ENCODE assay signal across 29 mouse cellular contexts in genomic region chr9:51353511-51353910, GRCm38 (mm10). TPM values are rescaled to one million over a fixed set of nuclear protein-coding genes. Genes with fewer than 3 reads are reported as not detected.
DNase-seq lines count a peak whose midpoint lies in the region; ATAC-seq and TF ChIP-seq lines count a peak whose summit lies in the region.
"Had no signal": no experiment of that assay in that cellular context is flagged by ENCODE, and none has a peak within 500 bp of the region (broad histone marks: within the 10 kb centered on the region; RNA-seq: fewer than 3 reads in every experiment).

No protein-coding gene starts in this region.

- intact Hi-C loops in heart, postnatal 25 days (cut with DNase I): no loop called here

- H3K9ac ChIP-seq in heart, embryonic 16.5 days (ENCODE audit: low read length): no peak overlapping the region
- H3K9ac ChIP-seq in lung, embryonic 14.5 days: no peak overlapping the region
- H3K9ac ChIP-seq: embryonic facial prominence, embryonic 15.5 days; forebrain, embryonic 15.5 days; hindbrain, embryonic 14.5 days; limb, embryonic 12.5 days; liver, embryonic 12.5 days; stomach, embryonic 15.5 days had no signal

- no peak for TF ChIP-seq CTCF in lung, embryonic 14.5 days (IDR thresholded peaks at IDR 0.05; ENCODE audit: low read depth)

- ATAC-seq in heart, embryonic 16.5 days (replicated peaks; ENCODE audit: extremely low read depth, insufficient read depth, low FRiP score): peak; percentile 45; the same call in 1 of the 2 replicates
- ATAC-seq in lung, embryonic 14.5 days (ENCODE audit: insufficient read depth): no peak
- ATAC-seq: activated CD4-positive, CD25-positive, alpha-beta regulatory T cell, adult 4 months; forebrain, embryonic 15.5 days; inflammation-experienced regulatory T-cells, adult 6 months; liver, embryonic 12.5 days had no signal

- no peaks in the 10 kb centered on the region for H3K9me3 ChIP-seq in heart, embryonic 16.5 days (replicated peaks; ENCODE audit: control insufficient read depth, low read length)
- H3K9me3 ChIP-seq in lung, embryonic 14.5 days (ENCODE audit: low read depth, low read length): no peaks in the 10 kb centered on the region
- H3K9me3 ChIP-seq: embryonic facial prominence, embryonic 15.5 days; forebrain, embryonic 15.5 days; limb, embryonic 12.5 days; liver, embryonic 12.5 days; midbrain, embryonic 10.5 days; stomach, embryonic 15.5 days had no signal

- WGBS in heart, embryonic 16.5 days: 57% methylated on average over 3 of the region's 3 CpGs
- 67% methylated on average over 3 of the region's 3 CpGs for WGBS in lung, embryonic 14.5 days

- H3K27me3 ChIP-seq in heart, embryonic 16.5 days (ENCODE audit: control insufficient read depth, insufficient read depth, low read length): no peaks in the 10 kb centered on the region
- H3K27me3 ChIP-seq in lung, embryonic 14.5 days (ENCODE audit: insufficient read depth, low read length): no peaks in the 10 kb centered on the region
- H3K27me3 ChIP-seq: embryonic facial prominence, embryonic 15.5 days; forebrain, embryonic 15.5 days; limb, embryonic 12.5 days; liver, embryonic 12.5 days; stomach, embryonic 15.5 days had no signal

- peak overlapping the region; percentile 55; the same call in 1 of the 2 replicates for H3K27ac ChIP-seq in heart, embryonic 16.5 days (ENCODE audit: low read length)
- H3K27ac ChIP-seq in lung, embryonic 14.5 days (ENCODE audit: low read depth): no peak overlapping the region
- H3K27ac ChIP-seq: embryonic facial prominence, embryonic 15.5 days; forebrain, embryonic 15.5 days; hindbrain, embryonic 14.5 days; layer of hippocampus, adult 2 months; limb, embryonic 12.5 days; liver, embryonic 12.5 days; midbrain, embryonic 10.5 days; stomach, embryonic 15.5 days had no signal

- no peak overlapping the region for H3K4me2 ChIP-seq in heart, embryonic 16.5 days (ENCODE audit: low read depth, low read length)
- no peak overlapping the region for H3K4me2 ChIP-seq in lung, embryonic 14.5 days
- H3K4me2 ChIP-seq: embryonic facial prominence, embryonic 15.5 days; forebrain, embryonic 15.5 days; hindbrain, embryonic 14.5 days; limb, embryonic 12.5 days; liver, embryonic 12.5 days; stomach, embryonic 15.5 days had no signal

- no peaks in the 10 kb centered on the region for H3K36me3 ChIP-seq in heart, embryonic 16.5 days (ENCODE audit: control insufficient read depth, insufficient read depth)
- H3K36me3 ChIP-seq in lung, embryonic 14.5 days (ENCODE audit: insufficient read depth): no peaks in the 10 kb centered on the region
- H3K36me3 ChIP-seq: embryonic facial prominence, embryonic 15.5 days; forebrain, embryonic 15.5 days; limb, embryonic 12.5 days; liver, embryonic 12.5 days; midbrain, embryonic 10.5 days; stomach, embryonic 15.5 days had no signal

- H3K4me3 ChIP-seq in heart, embryonic 16.5 days (ENCODE audit: low read length): no peak overlapping the region
- H3K4me3 ChIP-seq in lung, embryonic 14.5 days (ENCODE audit: low read depth, low read length): no peak overlapping the region
- H3K4me3 ChIP-seq: embryonic facial prominence, embryonic 15.5 days; forebrain, embryonic 15.5 days; layer of hippocampus, adult 2 months; limb, embryonic 12.5 days; liver, embryonic 12.5 days; midbrain, embryonic 10.5 days; stomach, embryonic 15.5 days had no signal

- DNase-seq in heart, postnatal 25 days (ENCODE audit: low spot score): no peak
- peak; percentile 28 for DNase-seq in lung, embryonic 14.5 days
- no peak for DNase-seq in lung, postnatal 25 days (ENCODE audit: low spot score)
- DNase-seq in 3T3-L1 (ENCODE audit: low read depth, low spot score): peak; percentile 55
- DNase-seq in brain, adult 2 months (ENCODE audit: low read depth, low spot score): peak; percentile 65
- no peak for DNase-seq in c-Kit-positive CD71-positive TER-119-positive erythroid progenitor cells, embryonic 14.5 days (ENCODE audit: low spot score)
- DNase-seq: adrenal gland, postnatal 10 days; cerebellum, adult 8-10 months; cerebellum, postnatal 36 days; embryo, embryonic 11 days; kidney, adult 18-20 months; kidney, postnatal 14 days; lung, adult 18-20 months; thymus, postnatal 25 days had no signal

- peaks cover 9% of the 10 kb centered on the region; the same call in 1 of the 2 replicates for H3K4me1 ChIP-seq in heart, embryonic 16.5 days (ENCODE audit: control insufficient read depth, insufficient read depth, low read length)
- H3K4me1 ChIP-seq in lung, embryonic 14.5 days (ENCODE audit: insufficient read depth): peaks cover 5% of the 10 kb centered on the region; the same call in 1 of the 2 replicates
- H3K4me1 ChIP-seq: forebrain, embryonic 15.5 days; limb, embryonic 12.5 days; liver, embryonic 12.5 days; midbrain, embryonic 10.5 days; stomach, embryonic 15.5 days had no signal

RNA-seq across cellular contexts. Expression of gene 1810046K07Rik, which starts 24.8 kb away (rescaled TPM):
- polyA plus RNA-seq in heart, embryonic 16.5 days (2015; fragmentation: Nextera tagmentation; extraction: Ambion mirVana): 0.21 TPM in 1 of 2 replicates, not detected in the other
- not detected for total RNA-seq in heart, postnatal 25 days (2021)
- not detected in 2 replicates for polyA plus RNA-seq in lung, embryonic 14.5 days (2014; fragmentation: Nextera tagmentation; extraction: Ambion mirVana)
- total RNA-seq: gastrocnemius, adult 8-10 months; heart, postnatal 14 days; layer of hippocampus, adult 2 months; layer of hippocampus, postnatal 25 days had no signal
- polyA plus RNA-seq: activated CD4-positive, CD25-positive, alpha-beta regulatory T cell, adult 4 months; forebrain, embryonic 15.5 days; gonadal fat pad, adult 2 months; hindbrain, embryonic 14.5 days; liver, embryonic 12.5 days; midbrain, embryonic 10.5 days had no signal

Comparison
In these comparisons a context has a peak if more than half of its experiments do, and no peak if none do; other contexts are left out.
1. DNase-seq: peak in lung, embryonic 14.5 days (single experiment), 3T3-L1 (single experiment) and brain, adult 2 months (single experiment); none in heart, postnatal 25 days (single experiment), lung, postnatal 25 days (single experiment) and c-Kit-positive CD71-positive TER-119-positive erythroid progenitor cells, embryonic 14.5 days (single experiment).